Mouse (Mus musculus) midbrain, embryonic 12.5 days (tissue): ENCODE data around the gene Mmp12. TPM values are rescaled to one million over a fixed set of nuclear protein-coding genes. Genes with fewer than 3 reads are reported as not detected.
"Not testable (repeated sequence)": the region's sequence is repeated elsewhere in the genome, so short reads cannot be mapped to it uniquely, and the experiment has no call there.

Experiments used
- ATAC-seq: fragments of 200-750 bp; cut with Nextera tagmentation; 2 replicates; pipeline ENCODE4 v1.8.0; 2017; ENCODE audit warnings: low read depth, moderate TSS enrichment, moderate library complexity; ENCODE audit not compliant: low FRiP score
- H3K27ac ChIP-seq: fragments of 300-500 bp; sonication (generic); replicated peaks from 2 replicates; pipeline ENCODE4 v1.5.1; 2016; ENCODE audit warnings: mild to moderate bottlenecking
- H3K27me3 ChIP-seq: fragments of 300-500 bp; sonication (generic); 2 replicates; pipeline ENCODE4 v1.6.1; 2016; ENCODE audit warnings: mild to moderate bottlenecking
- H3K36me3 ChIP-seq: fragments of 300-500 bp; sonication (generic); 2 replicates; pipeline ENCODE4 v1.6.1; 2016
- H3K4me1 ChIP-seq: fragments of 300-500 bp; sonication (generic); 2 replicates; pipeline ENCODE4 v1.6.1; 2016
- H3K4me2 ChIP-seq: fragments of 300-500 bp; sonication (generic); replicated peaks from 2 replicates; pipeline ENCODE4 v1.6.1; 2016; ENCODE audit warnings: mild to moderate bottlenecking, moderate library complexity
- H3K4me3 ChIP-seq: fragments of 300-500 bp; sonication (generic); 2 replicates; pipeline ENCODE4 v1.5.1; 2016; ENCODE audit warnings: mild to moderate bottlenecking
- H3K9ac ChIP-seq: fragments of 300-500 bp; sonication (generic); replicated peaks from 2 replicates; pipeline ENCODE4 v1.6.1; 2016; ENCODE audit warnings: mild to moderate bottlenecking, moderate library complexity
- H3K9me3 ChIP-seq: fragments of 300-500 bp; sonication (generic); 2 replicates; pipeline ENCODE4 v1.6.1; 2016; ENCODE audit warnings: mild to moderate bottlenecking
- WGBS: fragments of 180-500 bp; shearing (Covaris S2); methylation state at CpG from one replicate; pipeline ENCODE4 v1.1.7; 2016; 5-methylcytosine and 5-hydroxymethylcytosine counted together
- polyA plus RNA-seq: library from polyadenylated mRNA; unstranded; fragments of >200 nt; fragmentation: Nextera tagmentation; extraction: Ambion mirVana; gene quantifications from 2 replicates; pipeline ENCODE4 v1.2.1, GENCODE M21; 2016

Gene Mmp12
- polyA plus RNA-seq = not detected in 2 replicates

GRCm38 (mm10) chr9:7344107-7344506 lies at the start of gene Mmp12:
Gene Mmp12, plus strand, starts transcription at chr9:7344381.
- no peaks in the 10 kb centered on the region for H3K36me3 ChIP-seq
- no peak within 1 kb of the TSS for H3K27ac ChIP-seq
- H3K4me2 ChIP-seq = no peak within 1 kb of the TSS
- H3K9ac ChIP-seq = no peak within 1 kb of the TSS
- ATAC-seq = no peak
- no peaks in the 10 kb centered on the region for H3K4me1 ChIP-seq
- H3K9me3 ChIP-seq = no peaks in the 10 kb centered on the region
- H3K4me3 ChIP-seq = no peak within 1 kb of the TSS
- H3K27me3 ChIP-seq = no peaks in the 10 kb centered on the region

GRCm38 (mm10) chr9:7331847-7332246 lies 12.3 kb upstream of the Mmp12 start:
- H3K4me3 ChIP-seq = no peak overlapping the region
- H3K4me1 ChIP-seq = no peaks in the 10 kb centered on the region
- no peak overlapping the region for H3K27ac ChIP-seq
- ATAC-seq = no peak
- H3K4me2 ChIP-seq = no peak overlapping the region
- no peak overlapping the region for H3K9ac ChIP-seq
- H3K9me3 ChIP-seq = no peaks in the 10 kb centered on the region
- H3K36me3 ChIP-seq = no peaks in the 10 kb centered on the region
- H3K27me3 ChIP-seq = no peaks in the 10 kb centered on the region

GRCm38 (mm10) chr9:7335766-7336680 lies 8.2 kb upstream of the Mmp12 start:
- H3K9me3 ChIP-seq = no peaks in the 10 kb centered on the region
- H3K4me3 ChIP-seq = no peak overlapping the region
- H3K36me3 ChIP-seq = no peaks in the 10 kb centered on the region
- no peaks in the 10 kb centered on the region for H3K27me3 ChIP-seq
- H3K4me2 ChIP-seq = no peak overlapping the region
- no peaks in the 10 kb centered on the region for H3K4me1 ChIP-seq
- 90% methylated on average over 5 of the region's 6 CpGs for WGBS
- ATAC-seq = no peak
- no peak overlapping the region for H3K27ac ChIP-seq
- no peak overlapping the region for H3K9ac ChIP-seq

DNA sequence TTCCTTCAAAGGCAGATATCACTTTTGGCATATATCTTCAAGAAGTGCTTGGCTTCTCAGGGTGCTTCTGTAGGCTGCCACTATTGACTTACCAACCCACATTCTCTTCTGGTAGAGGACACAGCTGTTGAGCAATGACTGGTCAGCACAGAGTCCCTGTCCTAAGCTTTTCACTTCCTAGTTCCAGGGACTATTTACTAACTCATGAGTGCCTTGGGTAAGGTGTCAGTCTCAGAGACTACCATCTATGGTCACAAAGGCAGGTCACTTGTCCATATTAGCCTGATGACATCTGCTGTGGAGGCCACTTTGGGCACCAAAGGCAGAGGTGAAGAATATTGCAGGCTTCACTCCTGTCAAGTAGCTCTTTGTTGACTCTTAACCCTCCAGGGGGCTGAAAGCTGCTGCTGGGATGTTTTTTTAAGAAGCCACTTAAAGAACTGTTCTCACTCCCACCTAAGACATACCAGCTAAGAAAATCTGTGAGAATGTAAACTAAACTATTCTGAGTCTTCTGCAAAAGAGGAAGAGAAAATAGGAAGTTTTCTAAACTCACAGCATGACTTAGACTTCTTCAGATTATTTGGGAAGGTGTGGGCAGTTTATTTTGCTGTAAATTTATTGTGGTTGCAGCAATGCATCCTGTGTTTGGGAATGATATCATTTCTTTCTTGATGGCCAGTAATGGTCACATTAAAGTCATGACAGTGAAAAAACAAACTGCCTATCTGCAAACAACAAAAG lies 7.3 kb upstream of the Mmp12 start:
- no peaks in the 10 kb centered on the region for H3K36me3 ChIP-seq
- H3K9ac ChIP-seq = no peak overlapping the region
- no peaks in the 10 kb centered on the region for H3K4me1 ChIP-seq
- H3K9me3 ChIP-seq = no peaks in the 10 kb centered on the region
- H3K4me2 ChIP-seq = no peak overlapping the region
- H3K27me3 ChIP-seq = no peaks in the 10 kb centered on the region
- no peak overlapping the region for H3K4me3 ChIP-seq
- H3K27ac ChIP-seq = no peak overlapping the region
- no peak for ATAC-seq

- no peaks in the 10 kb centered on the region for H3K9me3 ChIP-seq
- WGBS = 84% methylated on average over 2 of the region's 2 CpGs
- no peak for ATAC-seq
- no peak overlapping the region for H3K4me2 ChIP-seq
- H3K36me3 ChIP-seq = no peaks in the 10 kb centered on the region
- no peaks in the 10 kb centered on the region for H3K4me1 ChIP-seq
- H3K9ac ChIP-seq = no peak overlapping the region
- H3K4me3 ChIP-seq = no peak overlapping the region
- H3K27me3 ChIP-seq = no peaks in the 10 kb centered on the region
- H3K27ac ChIP-seq = no peak overlapping the region
Observed at GRCm38 (mm10) chr9:7345513-7345912, 1.3 kb downstream of the Mmp12 start.

DNA sequence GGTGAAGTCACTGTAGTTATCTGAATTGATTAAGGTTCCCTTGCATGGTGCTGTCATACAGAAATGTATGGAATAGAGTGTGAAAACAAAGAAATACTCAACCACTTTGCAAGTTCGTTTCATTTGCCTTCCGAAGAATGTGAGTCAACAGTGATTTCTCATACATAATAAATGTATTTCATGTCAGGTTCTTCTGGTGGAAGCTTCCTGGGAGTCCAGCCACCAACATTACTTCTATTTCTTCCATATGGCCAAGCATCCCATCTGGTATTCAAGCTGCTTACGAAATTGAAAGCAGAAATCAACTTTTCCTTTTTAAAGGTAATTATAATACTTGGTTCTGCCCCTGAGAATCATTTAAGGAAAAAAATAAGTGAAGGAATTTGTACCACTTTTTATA lies 10.4 kb downstream of the Mmp12 start:
- ATAC-seq = no peak
- Histone ChIP-seq H3K4me3 (no peak overlapping the region), H3K36me3 (no peaks in the 10 kb centered on the region), H3K4me1 (no peaks in the 10 kb centered on the region), H3K9me3 (no peaks in the 10 kb centered on the region), H3K4me2 (no peak overlapping the region), H3K27me3 (no peaks in the 10 kb centered on the region), H3K27ac (no peak overlapping the region), H3K9ac (no peak overlapping the region)
- 89% methylated on average over 3 of the region's 3 CpGs for WGBS

DNA sequence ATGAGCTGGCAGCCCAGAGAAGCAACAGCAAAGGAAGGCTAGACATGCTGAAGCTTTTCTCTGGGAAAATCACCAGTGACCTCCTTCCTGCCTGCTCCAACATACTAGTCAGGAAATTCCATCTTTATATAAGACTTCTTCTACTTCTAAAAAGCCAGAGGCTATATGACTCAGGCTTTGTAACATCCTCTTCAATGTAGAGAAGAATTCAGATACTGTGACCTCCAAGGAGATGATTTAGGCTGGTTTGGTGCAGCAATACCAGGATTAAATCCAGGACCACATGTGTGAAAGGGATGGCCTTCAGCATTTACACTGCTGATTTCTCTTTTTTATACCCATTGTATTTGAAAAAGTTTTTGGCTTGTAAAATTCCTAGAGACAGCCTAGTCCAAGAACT lies 43.8 kb downstream of the Mmp12 start, which contains the start of gene Mmp1b:
TSS of gene Mmp1b (minus strand) at position 101 of the 400 bp plus-strand sequence.
- H3K27ac ChIP-seq = no peak within 1 kb of the TSS
- no peak within 1 kb of the TSS for H3K4me3 ChIP-seq
- no peaks in the 10 kb centered on the region for H3K4me1 ChIP-seq
- H3K9me3 ChIP-seq = no peaks in the 10 kb centered on the region
- ATAC-seq = no peak
- no peaks in the 10 kb centered on the region for H3K36me3 ChIP-seq
- no peaks in the 10 kb centered on the region for H3K27me3 ChIP-seq
- H3K9ac ChIP-seq = no peak within 1 kb of the TSS
- H3K4me2 ChIP-seq = no peak within 1 kb of the TSS

GRCm38 (mm10) chr9:7396556-7396955 lies 52.4 kb downstream of the Mmp12 start:
- H3K4me2 ChIP-seq, H3K9ac ChIP-seq, H3K36me3 ChIP-seq, H3K27me3 ChIP-seq, H3K4me3 ChIP-seq, H3K27ac ChIP-seq, H3K9me3 ChIP-seq, ATAC-seq, H3K4me1 ChIP-seq: not testable (repeated sequence)
- WGBS = 84% methylated on average over 8 of the region's 8 CpGs

Other genes with a start within 250 kb of the Mmp12 start
- 29.4 and 31.9 TPM in 2 replicates for gene Dync2h1, start 159.9 kb upstream of the Mmp12 start, polyA plus RNA-seq
- gene Dcun1d5, start 159.9 kb upstream of the Mmp12 start, polyA plus RNA-seq = 140 and 142 TPM in 2 replicates
- gene Mmp13, start 71.9 kb upstream of the Mmp12 start, polyA plus RNA-seq = not detected in 2 replicates
- not detected in 2 replicates for gene Mmp1b, start 43.7 kb downstream of the Mmp12 start, polyA plus RNA-seq
- not detected in 2 replicates for gene Mmp3, start 101.4 kb downstream of the Mmp12 start, polyA plus RNA-seq
- gene Mmp10, start 158.0 kb downstream of the Mmp12 start, polyA plus RNA-seq = not detected in 2 replicates
- gene Mmp8, start 214.1 kb downstream of the Mmp12 start, polyA plus RNA-seq = 0.21 TPM in 1 of 2 replicates, not detected in the other
- not detected in 2 replicates for gene Mmp27, start 227.0 kb downstream of the Mmp12 start, polyA plus RNA-seq